Mouse (Mus musculus) fibroblast of lung, adult 2 months (primary cell): ENCODE data around the gene Pik3c2b.
"Not testable (repeated sequence)": the region's sequence is repeated elsewhere in the genome, so short reads cannot be mapped to it uniquely, and the experiment has no call there.

Experiments used
- DNase-seq: peaks from one replicate; pipeline ENCODE4 v3.0.0-alpha.2; 2011; ENCODE audit warnings: low read depth

Gene Pik3c2b

GRCm38 (mm10) chr1:133045011-133045860 lies at the start of gene Pik3c2b:
Gene Pik3c2b, plus strand, starts transcription at chr1:133045667.
- no peak for DNase-seq

- no peak for DNase-seq
Measured at GRCm38 (mm10) chr1:133000347-133000746, 45.1 kb upstream of the Pik3c2b start.

- DNase-seq, result no peak
Measured at GRCm38 (mm10) chr1:133006571-133006970, 38.9 kb upstream of the Pik3c2b start.

- no peak for DNase-seq
Measured at GRCm38 (mm10) chr1:133011955-133012841, 33.3 kb upstream of the Pik3c2b start.

- no peak for DNase-seq
Measured at GRCm38 (mm10) chr1:133013331-133013730, 32.1 kb upstream of the Pik3c2b start.

GRCm38 (mm10) chr1:133014196-133014595 lies 31.3 kb upstream of the Pik3c2b start:
- no peak for DNase-seq

GRCm38 (mm10) chr1:133016775-133017428 lies 28.6 kb upstream of the Pik3c2b start:
- no peak for DNase-seq

GRCm38 (mm10) chr1:133018580-133018979 lies 26.9 kb upstream of the Pik3c2b start:
- DNase-seq, result no peak

GRCm38 (mm10) chr1:133019312-133019711 lies 26.2 kb upstream of the Pik3c2b start:
- no peak for DNase-seq

GRCm38 (mm10) chr1:133020137-133020894 lies 25.2 kb upstream of the Pik3c2b start:
- peak; percentile 56 for DNase-seq

- DNase-seq, result no peak
Measured at GRCm38 (mm10) chr1:133021391-133021790, 24.1 kb upstream of the Pik3c2b start.

GRCm38 (mm10) chr1:133021971-133022370 lies 23.5 kb upstream of the Pik3c2b start:
- DNase-seq, result not testable (repeated sequence)

GRCm38 (mm10) chr1:133023723-133024122 lies 21.7 kb upstream of the Pik3c2b start:
- DNase-seq, result not testable (repeated sequence)

- no peak for DNase-seq
Measured at GRCm38 (mm10) chr1:133024426-133024825, 21.0 kb upstream of the Pik3c2b start.

- peak; percentile 93 for DNase-seq
Measured at GRCm38 (mm10) chr1:133025051-133025795, 20.2 kb upstream of the Pik3c2b start.

GRCm38 (mm10) chr1:133025796-133026190 lies 19.7 kb upstream of the Pik3c2b start:
- DNase-seq, result not testable (repeated sequence)

GRCm38 (mm10) chr1:133027126-133027525 lies 18.3 kb upstream of the Pik3c2b start:
- no peak for DNase-seq

GRCm38 (mm10) chr1:133027980-133028379 lies 17.5 kb upstream of the Pik3c2b start:
- no peak for DNase-seq

- DNase-seq, result no peak
Measured at GRCm38 (mm10) chr1:133029744-133030143, 15.7 kb upstream of the Pik3c2b start.

- no peak for DNase-seq
Measured at GRCm38 (mm10) chr1:133030461-133030860, 15.0 kb upstream of the Pik3c2b start, which contains the start of gene Mdm4. Gene Mdm4, minus strand, starts transcription at chr1:133030561.

GRCm38 (mm10) chr1:133032981-133033315 lies 12.5 kb upstream of the Pik3c2b start:
- no peak for DNase-seq
